ENCODE assay signal across 10 mouse cellular contexts in the genomic region with DNA sequence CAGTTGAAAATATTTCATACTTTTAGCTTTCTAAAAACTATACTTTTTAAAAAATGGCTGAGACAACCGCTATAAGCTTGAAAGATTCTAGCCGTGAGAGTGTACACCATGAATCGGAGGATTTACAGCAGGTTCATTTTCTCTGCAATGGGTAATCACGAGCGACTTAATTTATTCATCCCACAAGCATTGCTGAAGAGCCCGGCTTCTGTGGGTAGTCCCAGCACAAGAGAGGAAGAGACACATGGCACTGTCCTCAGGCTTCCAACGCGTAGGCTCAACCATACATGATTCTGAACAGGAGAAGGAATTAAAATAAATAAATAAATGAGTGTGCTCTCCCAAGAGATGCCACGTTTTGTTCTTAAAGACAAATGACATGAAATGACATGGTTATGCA.
DNase-seq lines count a peak whose midpoint lies in the region; ATAC-seq and TF ChIP-seq lines count a peak whose summit lies in the region.
"Had no signal": no experiment of that assay in that cellular context is flagged by ENCODE, and none has a peak within 500 bp of the region (broad histone marks: within the 10 kb centered on the region; RNA-seq: fewer than 3 reads in every experiment).

No protein-coding gene starts in this region.

- peak; percentile 54 to 60 for DNase-seq in cerebellum, adult 18-20 months
- peak; percentile 81 for DNase-seq in forebrain, postnatal 0 days
- peak; percentile 29 to 66 for DNase-seq in layer of hippocampus, postnatal 14 days (ENCODE audit: low spot score in 2 of 2)
- no peak for DNase-seq in heart, postnatal 36 days
- no peak for DNase-seq in urinary bladder, adult 2 months (ENCODE audit: low spot score)
- no peak for DNase-seq in spleen, postnatal 14 days (ENCODE audit: low spot score in 2 of 2)
- DNase-seq in heart, postnatal 14 days: no peak
- DNase-seq: adrenal gland, adult 2 months had no signal

- no peaks in the 10 kb centered on the region for H3K9me3 ChIP-seq in forebrain, postnatal 0 days (ENCODE audit: low read length)
- H3K9me3 ChIP-seq in neural tube, embryonic 12.5 days: no peaks in the 10 kb centered on the region
- H3K9me3 ChIP-seq: embryonic facial prominence, embryonic 12.5 days had no signal

- no peaks in the 10 kb centered on the region for H3K27me3 ChIP-seq in forebrain, postnatal 0 days (ENCODE audit: insufficient read depth, low read length)
- no peaks in the 10 kb centered on the region for H3K27me3 ChIP-seq in neural tube, embryonic 12.5 days (replicated peaks)
- H3K27me3 ChIP-seq: embryonic facial prominence, embryonic 12.5 days had no signal

- peak overlapping the region; percentile 70 for H3K9ac ChIP-seq in forebrain, postnatal 0 days
- H3K9ac ChIP-seq in neural tube, embryonic 12.5 days: peak overlapping the region; percentile 36; the same call in 1 of the 2 replicates
- H3K9ac ChIP-seq: embryonic facial prominence, embryonic 12.5 days had no signal

- peak overlapping the region; percentile 96 for H3K27ac ChIP-seq in forebrain, postnatal 0 days (ENCODE audit: low read depth, low read length)
- H3K27ac ChIP-seq in neural tube, embryonic 12.5 days: no peak overlapping the region
- H3K27ac ChIP-seq: embryonic facial prominence, embryonic 12.5 days had no signal

- H3K4me3 ChIP-seq in forebrain, postnatal 0 days (ENCODE audit: low read depth, low read length): peak overlapping the region; percentile 52
- H3K4me3 ChIP-seq in neural tube, embryonic 12.5 days: peak overlapping the region; percentile 26
- H3K4me3 ChIP-seq: embryonic facial prominence, embryonic 12.5 days had no signal

- peaks cover 25% of the 10 kb centered on the region for H3K4me1 ChIP-seq in forebrain, postnatal 0 days (ENCODE audit: insufficient read depth)
- peaks cover 27% of the 10 kb centered on the region for H3K4me1 ChIP-seq in neural tube, embryonic 12.5 days

- TF ChIP-seq CTCF in forebrain, postnatal 0 days (IDR thresholded peaks at IDR 0.05; ENCODE audit: low read depth): no peak

- WGBS in forebrain, postnatal 0 days: 23% methylated on average over 9 of the region's 9 CpGs
- WGBS in neural tube, embryonic 12.5 days: 41% methylated on average over 9 of the region's 9 CpGs

- peak; percentile 48 for ATAC-seq in forebrain, postnatal 0 days
- peak; percentile 19; the same call in 1 of the 2 replicates for ATAC-seq in neural tube, embryonic 12.5 days (ENCODE audit: low FRiP score, low read depth)

- intact Hi-C loops in heart, postnatal 36 days (cut with DNase I): no loop called here
- intact Hi-C loops in heart, postnatal 14 days (cut with DNase I): no loop called here

- H3K4me2 ChIP-seq in forebrain, postnatal 0 days (ENCODE audit: low read depth): peak overlapping the region; percentile 59
- peak overlapping the region; percentile 58 for H3K4me2 ChIP-seq in neural tube, embryonic 12.5 days (replicated peaks)
- H3K4me2 ChIP-seq: embryonic facial prominence, embryonic 12.5 days had no signal

- no peaks in the 10 kb centered on the region for H3K36me3 ChIP-seq in forebrain, postnatal 0 days (ENCODE audit: insufficient read depth)
- H3K36me3 ChIP-seq in neural tube, embryonic 12.5 days: no peaks in the 10 kb centered on the region
- H3K36me3 ChIP-seq: embryonic facial prominence, embryonic 12.5 days had no signal

Comparison
In these comparisons a context has a peak if more than half of its experiments do, and no peak if none do; other contexts are left out.
1. DNase-seq: peak in cerebellum, adult 18-20 months (2 of 2), forebrain, postnatal 0 days (single experiment) and layer of hippocampus, postnatal 14 days (2 of 2); none in heart, postnatal 36 days (0 of 2), urinary bladder, adult 2 months (single experiment), spleen, postnatal 14 days (0 of 2) and heart, postnatal 14 days (0 of 2).